ENCODE assay signal across 8 mouse cellular contexts in the genomic region with DNA sequence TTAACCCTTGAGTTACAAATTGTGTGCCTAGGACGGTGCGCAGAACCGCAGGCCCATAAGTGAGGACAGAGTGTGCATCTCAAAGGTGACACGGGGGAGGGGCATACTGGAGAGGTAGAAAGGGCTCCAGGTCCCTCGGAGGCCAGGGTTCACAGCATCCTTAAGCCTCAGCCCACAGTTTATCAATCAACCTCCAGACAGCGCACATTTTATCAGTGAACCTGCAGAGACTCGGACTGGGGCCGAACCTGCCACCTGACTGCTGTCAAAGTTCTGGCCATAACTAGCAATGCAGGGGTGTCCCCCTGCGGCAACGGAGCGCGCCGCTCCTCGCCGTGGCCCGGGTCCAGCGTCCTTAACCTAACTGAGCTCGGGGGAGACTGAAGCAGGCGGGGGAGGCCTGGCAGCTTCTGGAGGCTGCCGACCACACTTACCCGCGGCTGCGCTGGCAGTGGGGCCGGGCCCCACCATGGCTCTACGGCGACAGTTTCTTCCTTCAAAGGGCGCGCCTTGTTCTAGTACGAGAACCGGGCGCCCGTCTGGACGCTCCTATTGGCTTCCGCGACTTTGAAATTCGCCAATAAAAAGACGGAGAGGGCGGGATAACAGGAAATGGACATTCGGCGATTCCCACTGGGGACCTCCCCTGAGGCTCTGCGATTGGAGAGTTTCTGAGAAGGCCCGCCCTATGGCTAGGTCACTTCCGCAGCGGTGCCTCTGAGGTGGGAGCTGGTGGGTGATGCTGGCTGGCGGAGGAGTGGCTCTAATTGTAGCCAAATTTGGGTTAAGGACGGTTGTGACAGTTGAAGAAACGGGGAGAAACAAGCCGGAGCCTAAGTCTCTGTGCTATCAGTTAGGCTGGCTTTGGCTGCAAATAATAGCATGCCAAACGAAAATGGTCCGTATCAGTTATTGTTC. TPM values are rescaled to one million over a fixed set of nuclear protein-coding genes. Genes with fewer than 3 reads are reported as not detected.
DNase-seq lines count a peak whose midpoint lies in the region; ATAC-seq lines count a peak whose summit lies in the region.

A gene (minus strand): TSS at position 542 of the 918 bp plus-strand sequence.

- H3K4me3 ChIP-seq in brown adipose tissue, adult 24 weeks (ENCODE audit: insufficient read depth, low read depth, low read length) = peak within 1 kb of the TSS; percentile 68
- peak within 1 kb of the TSS; percentile 82 for H3K4me3 ChIP-seq in heart, embryonic 13.5 days
- H3K4me3 ChIP-seq in liver, embryonic 12.5 days = peak within 1 kb of the TSS; percentile 83
- peak within 1 kb of the TSS; percentile 71 for H3K4me3 ChIP-seq in stomach, embryonic 15.5 days (replicated peaks)

- peak within 1 kb of the TSS; percentile 79 for H3K27ac ChIP-seq in brown adipose tissue, adult 24 weeks (replicated peaks; ENCODE audit: low read depth, low read length)
- H3K27ac ChIP-seq in heart, embryonic 13.5 days (replicated peaks) = peak within 1 kb of the TSS; percentile 90
- peak within 1 kb of the TSS; percentile 95 for H3K27ac ChIP-seq in liver, embryonic 12.5 days
- peak within 1 kb of the TSS; percentile 89 for H3K27ac ChIP-seq in stomach, embryonic 15.5 days

- 0 out of 2 replicates have a peak, but pooled peaks cover 10% of the 10 kb centered on the region for H3K27me3 ChIP-seq in heart, embryonic 13.5 days (replicated peaks)
- H3K27me3 ChIP-seq in liver, embryonic 12.5 days (replicated peaks) = peaks cover 11% of the 10 kb centered on the region
- H3K27me3 ChIP-seq in stomach, embryonic 15.5 days (replicated peaks) = no peaks in the 10 kb centered on the region

- H3K9me3 ChIP-seq in heart, embryonic 13.5 days = no peaks in the 10 kb centered on the region
- no peaks in the 10 kb centered on the region for H3K9me3 ChIP-seq in liver, embryonic 12.5 days (replicated peaks)
- H3K9me3 ChIP-seq in stomach, embryonic 15.5 days = no peaks in the 10 kb centered on the region

- peaks cover 14% of the 10 kb centered on the region for H3K36me3 ChIP-seq in heart, embryonic 13.5 days
- peaks cover 17% of the 10 kb centered on the region for H3K36me3 ChIP-seq in liver, embryonic 12.5 days
- H3K36me3 ChIP-seq in stomach, embryonic 15.5 days = peaks cover 4% of the 10 kb centered on the region; the same call in 1 of the 2 replicates

- peak within 1 kb of the TSS; percentile 87 for H3K9ac ChIP-seq in heart, embryonic 13.5 days
- peak within 1 kb of the TSS; percentile 88 for H3K9ac ChIP-seq in liver, embryonic 12.5 days
- H3K9ac ChIP-seq in stomach, embryonic 15.5 days = peak within 1 kb of the TSS; percentile 60

- DNase-seq in CD4-positive, CD25-positive, alpha-beta regulatory T cell, adult 2 months (ENCODE audit: low read depth, low spot score) = peak; percentile 97
- peak; percentile 81 for DNase-seq in fat pad, adult 2 months (ENCODE audit: extremely low read depth, low read depth, low spot score)
- peak; percentile 97 for DNase-seq in kidney, postnatal 10 days
- DNase-seq in natural killer cell, adult 2 months (ENCODE audit: low spot score in 2 of 2) = peak; percentile 97 to 98

- peak; percentile 100 for ATAC-seq in heart, embryonic 13.5 days (ENCODE audit: extremely low read depth, insufficient number of reproducible peaks, low FRiP score, low TSS enrichment)
- peak; percentile 98 for ATAC-seq in liver, embryonic 12.5 days
- peak; percentile 100 for ATAC-seq in stomach, embryonic 15.5 days (ENCODE audit: insufficient read depth, low FRiP score, low read depth)

- under 1% methylated on average over 50 of the region's 50 CpGs for WGBS in heart, embryonic 13.5 days
- WGBS in liver, embryonic 12.5 days (ENCODE audit: insufficient replicate concordance) = under 1% methylated on average over 50 of the region's 50 CpGs
- under 1% methylated on average over 50 of the region's 50 CpGs for WGBS in stomach, embryonic 15.5 days

- no peaks in the 10 kb centered on the region for H3K4me1 ChIP-seq in brown adipose tissue, adult 24 weeks (ENCODE audit: control insufficient read depth, insufficient read depth, insufficient read length, low read length)
- H3K4me1 ChIP-seq in heart, embryonic 13.5 days = peaks cover 26% of the 10 kb centered on the region
- peaks cover 26% of the 10 kb centered on the region for H3K4me1 ChIP-seq in liver, embryonic 12.5 days
- H3K4me1 ChIP-seq in stomach, embryonic 15.5 days = peaks cover 15% of the 10 kb centered on the region

- peak within 1 kb of the TSS; percentile 87 for H3K4me2 ChIP-seq in heart, embryonic 13.5 days
- H3K4me2 ChIP-seq in liver, embryonic 12.5 days = peak within 1 kb of the TSS; percentile 78
- peak within 1 kb of the TSS; percentile 72 for H3K4me2 ChIP-seq in stomach, embryonic 15.5 days

RNA-seq across cellular contexts. Expression of the gene that starts here (rescaled TPM):
- 0.38 TPM in 1 of 2 replicates, not detected in the other for polyA plus RNA-seq in brown adipose tissue, adult 24 weeks (2012; ENCODE audit: insufficient read depth, insufficient read length, missing spikeins)
- polyA plus RNA-seq in heart, embryonic 13.5 days (2015; fragmentation: Nextera tagmentation; extraction: Ambion mirVana) = 40.0 and 40.4 TPM in 2 replicates
- 31.6 and 36.3 TPM in 2 replicates for polyA plus RNA-seq in liver, embryonic 12.5 days (2016; fragmentation: Nextera tagmentation; extraction: Ambion mirVana)
- polyA plus RNA-seq in stomach, embryonic 15.5 days (2015; fragmentation: Nextera tagmentation; extraction: Ambion mirVana) = 32.7 and 35.4 TPM in 2 replicates

Comparison
In these comparisons a context has a peak if more than half of its experiments do, and no peak if none do; other contexts are left out.
1. Peak in every context shown above with its lines: DNase-seq, ATAC-seq, H3K4me3 ChIP-seq and H3K27ac ChIP-seq.
2. RNA of the gene that starts here (polyA plus RNA-seq): 40.0 to 40.4 TPM in heart, embryonic 13.5 days, 32.7 to 35.4 TPM in stomach, embryonic 15.5 days and 31.6 to 36.3 TPM in liver, embryonic 12.5 days; 0.38 TPM in brown adipose tissue, adult 24 weeks; every median in the first group is over 10 times any median in the second.